Mouse (Mus musculus) intestine, embryonic 16.5 days (tissue): ENCODE data around the gene Luc7l2. TPM values are rescaled to one million over a fixed set of nuclear protein-coding genes. Genes with fewer than 3 reads are reported as not detected.

Experiments
- ATAC-seq: fragments of 200-750 bp; cut with Nextera tagmentation; 2 replicates; pipeline ENCODE4 v1.8.0; 2017; ENCODE audit warnings: moderate TSS enrichment, moderate library complexity
- H3K27ac ChIP-seq: fragments of 300-500 bp; sonication (generic); 2 replicates; pipeline ENCODE4 v1.5.1; 2014; ENCODE audit warnings: mild to moderate bottlenecking, low read length
- H3K27me3 ChIP-seq: fragments of 300-500 bp; sonication (generic); replicated peaks from 2 replicates; pipeline ENCODE4 v1.6.1; 2014; ENCODE audit warnings: low read length, control low read depth, mixed read lengths; ENCODE audit not compliant: control insufficient read depth, insufficient read depth
- H3K36me3 ChIP-seq: fragments of 300-500 bp; sonication (generic); 2 replicates; pipeline ENCODE4 v1.6.1; 2014; ENCODE audit warnings: low read length, control low read depth; ENCODE audit not compliant: control insufficient read depth, insufficient read depth
- H3K4me1 ChIP-seq: fragments of 300-500 bp; sonication (generic); 2 replicates; pipeline ENCODE4 v1.6.1; 2014; ENCODE audit warnings: low read length, control low read depth, mixed read lengths; ENCODE audit not compliant: control insufficient read depth, insufficient read depth
- H3K4me2 ChIP-seq: fragments of 300-500 bp; sonication (generic); 2 replicates; pipeline ENCODE4 v1.6.1; 2014; ENCODE audit warnings: low read depth, low read length, control low read depth
- H3K4me3 ChIP-seq: fragments of 300-500 bp; sonication (generic); 2 replicates; pipeline ENCODE4 v1.5.1; 2014; ENCODE audit warnings: mild to moderate bottlenecking, low read length
- H3K9ac ChIP-seq: fragments of 300-500 bp; sonication (generic); 2 replicates; pipeline ENCODE4 v1.6.1; 2014; ENCODE audit warnings: low read depth, low read length
- H3K9me3 ChIP-seq: fragments of 300-500 bp; sonication (generic); 2 replicates; pipeline ENCODE4 v1.6.1; 2016; ENCODE audit warnings: low read length, control low read depth; ENCODE audit not compliant: control insufficient read depth
- WGBS: fragments of 180-500 bp; shearing (Covaris S2); extraction: QIAGEN DNeasy Blood & Tissue Kit; methylation state at CpG from one replicate; pipeline ENCODE4 v1.1.7; 2014; 5-methylcytosine and 5-hydroxymethylcytosine counted together
- polyA plus RNA-seq: library from polyadenylated mRNA; unstranded; fragments of >200 nt; fragmentation: Nextera tagmentation; extraction: Ambion mirVana; gene quantifications from 2 replicates; pipeline ENCODE4 v1.2.1, GENCODE M21; 2015

The Luc7l2 gene
- polyA plus RNA-seq, 1 experiment from 2014 or later: 26.7 TPM

DNA sequence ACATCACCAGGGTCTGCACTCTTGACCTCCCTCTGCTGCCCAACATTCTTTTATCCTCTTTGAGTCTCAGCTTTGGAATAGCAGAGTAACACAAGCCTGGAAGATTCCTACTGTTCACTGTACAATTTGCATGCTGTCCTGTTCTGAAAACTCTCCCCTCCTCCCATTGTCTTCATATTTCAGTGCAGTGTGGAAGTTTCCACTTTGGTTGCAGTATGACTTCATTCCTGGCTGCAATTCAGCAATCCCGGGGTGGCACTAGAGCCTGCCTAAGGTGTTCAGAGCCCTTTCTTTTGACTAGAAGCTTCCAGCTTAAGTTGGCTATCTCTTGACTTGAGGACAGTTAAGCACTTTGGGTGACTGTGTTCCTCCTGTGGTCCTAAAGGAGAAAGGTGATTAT, 73.3 kb downstream of the Luc7l2 start:
- Histone ChIP-seq H3K9me3 (no peaks in the 10 kb centered on the region), H3K4me1 (no peaks in the 10 kb centered on the region), H3K9ac (no peak overlapping the region), H3K27me3 (no peaks in the 10 kb centered on the region), H3K4me3 (no peak overlapping the region), H3K27ac (no peak overlapping the region), H3K4me2 (no peak overlapping the region), H3K36me3 (no peaks in the 10 kb centered on the region; the same call in 1 of the 2 replicates)
- no peak for ATAC-seq
- WGBS: 67% methylated on average over 1 of the region's 1 CpGs

DNA sequence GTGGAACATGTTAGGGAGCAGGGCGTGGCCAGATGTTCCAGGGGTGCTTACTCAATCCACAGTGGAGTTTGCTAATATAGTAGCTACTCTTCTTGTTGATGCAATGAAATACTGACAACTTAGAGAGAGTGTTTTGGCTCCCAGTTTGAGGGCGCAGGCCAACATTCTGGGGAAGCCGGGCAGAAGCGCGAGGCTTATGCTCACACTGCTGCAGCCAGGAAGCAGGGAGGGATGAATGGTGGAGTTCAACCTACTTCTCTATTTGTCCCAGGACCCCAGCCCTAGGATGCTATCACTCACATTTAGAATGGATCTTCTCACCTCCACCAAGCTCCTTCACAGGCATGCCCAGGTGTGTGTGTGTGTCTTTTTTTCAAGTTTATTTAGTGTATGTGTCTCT, 75.0 kb downstream of the Luc7l2 start:
- H3K4me2 ChIP-seq: no peak overlapping the region
- H3K36me3 ChIP-seq: no peaks in the 10 kb centered on the region
- no peak overlapping the region for H3K27ac ChIP-seq
- H3K9ac ChIP-seq: no peak overlapping the region
- H3K4me3 ChIP-seq: no peak overlapping the region
- no peaks in the 10 kb centered on the region for H3K4me1 ChIP-seq
- H3K9me3 ChIP-seq: no peaks in the 10 kb centered on the region
- 96% methylated on average over 5 of the region's 5 CpGs for WGBS
- H3K27me3 ChIP-seq: no peaks in the 10 kb centered on the region
- no peak for ATAC-seq

DNA sequence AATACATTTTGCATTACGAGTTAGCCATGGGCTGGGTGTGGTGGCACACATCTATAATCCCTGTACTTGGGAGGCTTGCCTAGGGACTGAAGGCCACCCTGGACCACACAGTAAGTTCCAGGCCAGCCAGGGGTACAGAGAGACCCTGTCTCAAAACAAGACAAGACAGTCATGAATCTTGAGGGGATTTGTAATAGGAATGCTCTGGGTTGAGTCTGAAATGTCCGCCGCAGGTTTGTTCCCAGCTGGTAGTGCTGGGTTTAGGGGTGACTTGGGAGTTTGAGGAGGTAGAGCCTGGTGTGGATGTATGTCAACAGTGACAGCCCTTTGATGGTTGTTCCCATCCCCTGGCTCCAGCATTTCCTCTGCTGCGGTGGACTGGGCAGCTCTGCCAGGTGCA, 75.9 kb downstream of the Luc7l2 start:
- no peaks in the 10 kb centered on the region for H3K27me3 ChIP-seq
- H3K9ac ChIP-seq: no peak overlapping the region
- no peaks in the 10 kb centered on the region for H3K9me3 ChIP-seq
- no peaks in the 10 kb centered on the region for H3K4me1 ChIP-seq
- H3K4me3 ChIP-seq: no peak overlapping the region
- no peak overlapping the region for H3K4me2 ChIP-seq
- no peaks in the 10 kb centered on the region for H3K36me3 ChIP-seq
- ATAC-seq: no peak
- no peak overlapping the region for H3K27ac ChIP-seq
- 92% methylated on average over 4 of the region's 4 CpGs for WGBS

DNA sequence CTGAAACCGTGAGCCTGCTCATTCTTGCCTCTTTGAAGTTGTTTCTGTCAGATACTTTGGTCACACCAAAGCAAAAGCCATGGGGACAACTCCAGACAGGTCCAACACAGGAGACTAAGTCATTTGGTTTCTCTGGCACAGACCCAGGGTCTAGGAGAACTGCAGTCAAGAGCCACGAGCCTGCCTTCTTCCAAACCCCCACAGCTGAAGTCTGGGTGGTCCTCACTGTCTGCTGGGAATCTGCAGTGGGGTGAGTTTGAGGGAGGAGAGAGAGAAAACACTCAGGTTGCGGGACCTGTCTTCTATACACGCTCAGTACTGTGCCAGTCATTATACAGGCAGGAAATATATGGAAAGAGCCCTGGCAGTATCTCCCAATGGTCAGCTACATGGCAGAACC, 76.4 kb downstream of the Luc7l2 start:
- H3K27ac ChIP-seq: no peak overlapping the region
- ATAC-seq: no peak
- WGBS: 74% methylated on average over 4 of the region's 4 CpGs

DNA sequence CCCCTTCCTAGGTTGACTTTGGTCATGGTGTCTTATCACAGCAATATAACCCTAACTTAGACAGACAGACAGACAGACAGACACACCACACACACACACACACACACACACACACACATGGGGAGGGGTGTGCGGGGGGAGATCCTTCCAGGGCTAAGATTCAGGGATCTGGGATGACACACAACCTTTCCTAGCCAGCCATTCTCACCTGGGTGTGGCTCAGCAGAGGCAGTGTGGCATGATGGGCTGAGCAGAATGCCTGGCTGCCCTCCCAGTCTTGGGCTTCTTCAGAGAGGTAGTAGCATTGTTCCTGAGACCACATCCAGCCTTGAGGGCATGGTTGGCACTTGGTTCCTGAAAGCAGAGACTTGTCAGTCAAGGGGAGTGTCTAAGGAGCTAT, 78.4 kb downstream of the Luc7l2 start:
- peaks cover 7% of the 10 kb centered on the region; the same call in 1 of the 2 replicates for H3K27me3 ChIP-seq
- WGBS: 92% methylated on average over 1 of the region's 1 CpGs
- no peaks in the 10 kb centered on the region for H3K4me1 ChIP-seq
- no peak overlapping the region for H3K9ac ChIP-seq
- ATAC-seq: no peak
- H3K4me2 ChIP-seq: no peak overlapping the region
- no peak overlapping the region for H3K27ac ChIP-seq
- H3K4me3 ChIP-seq: no peak overlapping the region
- no peaks in the 10 kb centered on the region for H3K36me3 ChIP-seq
- H3K9me3 ChIP-seq: no peaks in the 10 kb centered on the region

More for the DNA sequence above, 76.4 kb downstream of the Luc7l2 start:
- H3K9ac ChIP-seq: no peak overlapping the region
- H3K9me3 ChIP-seq: no peaks in the 10 kb centered on the region
- no peak overlapping the region for H3K4me3 ChIP-seq
- no peaks in the 10 kb centered on the region for H3K27me3 ChIP-seq
- no peak overlapping the region for H3K4me2 ChIP-seq
- H3K4me1 ChIP-seq: no peaks in the 10 kb centered on the region
- no peaks in the 10 kb centered on the region for H3K36me3 ChIP-seq

DNA sequence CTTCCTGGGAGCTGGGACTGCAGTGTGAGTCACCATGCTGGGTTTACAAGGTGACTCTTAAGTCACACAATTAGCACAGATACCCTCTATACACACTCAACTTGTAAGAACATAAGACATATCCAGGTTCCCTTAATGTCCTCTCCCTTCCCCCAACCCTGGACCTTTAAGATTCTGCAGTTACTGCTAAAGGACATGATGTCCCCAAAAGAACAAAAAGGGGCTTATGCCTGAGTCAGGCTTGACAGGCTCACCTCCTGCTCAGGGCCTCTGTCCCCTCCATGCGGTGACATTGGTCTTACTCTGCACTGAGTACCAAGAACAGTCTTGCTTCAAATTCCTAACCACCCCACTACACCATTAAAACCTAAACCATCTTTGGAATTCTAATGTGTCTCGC, 81.7 kb downstream of the Luc7l2 start:
- WGBS: 89% methylated on average over 2 of the region's 2 CpGs
- Histone ChIP-seq H3K4me3 (no peak overlapping the region), H3K4me1 (peaks cover 15% of the 10 kb centered on the region), H3K4me2 (no peak overlapping the region), H3K9me3 (no peaks in the 10 kb centered on the region), H3K36me3 (no peaks in the 10 kb centered on the region), H3K27ac (no peak overlapping the region), H3K9ac (no peak overlapping the region), H3K27me3 (peaks cover 38% of the 10 kb centered on the region)
- ATAC-seq: no peak

DNA sequence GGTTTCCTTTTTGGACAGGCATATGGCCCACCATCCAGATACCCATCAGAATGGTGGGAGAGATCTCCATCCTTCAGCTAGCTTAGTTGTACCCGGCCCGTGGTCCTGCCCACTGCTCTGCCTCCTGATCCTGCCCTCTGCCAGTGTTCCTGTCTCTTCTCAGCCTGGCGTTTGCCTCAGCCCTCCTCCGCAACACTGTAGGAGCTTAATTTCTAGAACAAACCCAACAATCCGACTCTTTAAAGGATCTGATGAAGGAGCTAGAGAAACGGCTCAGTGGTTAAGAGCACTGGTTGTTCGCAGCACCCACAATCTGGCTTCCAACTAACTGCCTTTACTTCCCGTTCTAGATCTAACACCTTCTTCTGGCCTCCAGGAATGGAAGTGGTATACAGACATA, 83.3 kb downstream of the Luc7l2 start:
- peaks cover 15% of the 10 kb centered on the region for H3K4me1 ChIP-seq
- no peak overlapping the region for H3K9ac ChIP-seq
- no peak overlapping the region for H3K27ac ChIP-seq
- H3K36me3 ChIP-seq: no peaks in the 10 kb centered on the region
- no peak overlapping the region for H3K4me2 ChIP-seq
- WGBS: 86% methylated on average over 8 of the region's 8 CpGs
- H3K4me3 ChIP-seq: no peak overlapping the region
- H3K27me3 ChIP-seq: peaks cover 41% of the 10 kb centered on the region
- H3K9me3 ChIP-seq: no peaks in the 10 kb centered on the region
- ATAC-seq: no peak

DNA sequence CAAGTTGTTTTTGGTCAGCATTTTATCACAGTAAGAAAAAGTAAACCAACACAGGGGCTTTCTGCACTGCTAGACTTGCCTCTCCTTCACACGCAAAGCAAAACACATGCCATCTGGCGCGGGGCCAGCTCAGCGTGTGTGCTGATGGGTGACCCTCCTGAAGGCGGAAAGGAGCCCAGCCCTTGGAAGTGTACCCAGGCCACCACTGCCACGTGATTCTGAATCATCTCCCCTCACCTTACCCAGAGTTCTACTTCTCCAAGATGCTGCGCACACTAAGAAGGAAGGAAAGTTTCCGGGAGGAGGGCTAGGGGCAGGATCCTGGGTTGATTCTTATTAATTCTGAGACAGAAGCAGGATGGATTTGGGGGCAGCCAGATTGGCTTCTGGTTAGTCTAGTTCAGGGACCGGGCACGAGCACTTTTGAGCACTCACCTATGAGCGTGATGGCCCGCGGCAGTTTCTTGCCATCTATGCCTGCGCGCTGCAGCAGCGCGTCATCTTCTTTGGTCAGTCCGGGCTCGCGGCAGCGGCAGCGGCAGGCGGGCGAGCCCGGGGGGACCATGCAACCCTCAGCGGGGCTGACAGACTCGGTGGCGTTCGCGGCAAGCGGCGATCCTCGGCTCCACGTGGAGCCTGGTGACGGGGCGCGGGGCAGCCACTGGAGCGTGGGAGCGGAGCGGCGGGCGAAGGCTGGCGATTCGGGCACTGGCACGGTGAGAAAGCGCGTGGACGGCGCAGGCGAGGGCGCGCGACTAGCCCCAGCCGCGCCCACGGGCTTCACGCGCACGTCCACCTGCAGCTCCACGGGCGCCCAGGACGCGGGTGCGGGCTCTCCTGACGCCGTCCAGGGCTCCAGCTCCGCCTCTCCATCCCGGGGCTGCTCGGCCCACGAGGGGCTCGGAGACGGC, 85.1 kb downstream of the Luc7l2 start:
- Histone ChIP-seq H3K27ac (no peak overlapping the region), H3K4me1 (peaks cover 15% of the 10 kb centered on the region), H3K9ac (peak overlapping the region; percentile 63), H3K9me3 (no peaks in the 10 kb centered on the region), H3K4me3 (peak overlapping the region; percentile 63), H3K27me3 (peaks cover 57% of the 10 kb centered on the region), H3K36me3 (no peaks in the 10 kb centered on the region), H3K4me2 (peak overlapping the region; percentile 100)
- peak; percentile 81 for ATAC-seq
- WGBS: under 1% methylated on average over 68 of the region's 72 CpGs

DNA sequence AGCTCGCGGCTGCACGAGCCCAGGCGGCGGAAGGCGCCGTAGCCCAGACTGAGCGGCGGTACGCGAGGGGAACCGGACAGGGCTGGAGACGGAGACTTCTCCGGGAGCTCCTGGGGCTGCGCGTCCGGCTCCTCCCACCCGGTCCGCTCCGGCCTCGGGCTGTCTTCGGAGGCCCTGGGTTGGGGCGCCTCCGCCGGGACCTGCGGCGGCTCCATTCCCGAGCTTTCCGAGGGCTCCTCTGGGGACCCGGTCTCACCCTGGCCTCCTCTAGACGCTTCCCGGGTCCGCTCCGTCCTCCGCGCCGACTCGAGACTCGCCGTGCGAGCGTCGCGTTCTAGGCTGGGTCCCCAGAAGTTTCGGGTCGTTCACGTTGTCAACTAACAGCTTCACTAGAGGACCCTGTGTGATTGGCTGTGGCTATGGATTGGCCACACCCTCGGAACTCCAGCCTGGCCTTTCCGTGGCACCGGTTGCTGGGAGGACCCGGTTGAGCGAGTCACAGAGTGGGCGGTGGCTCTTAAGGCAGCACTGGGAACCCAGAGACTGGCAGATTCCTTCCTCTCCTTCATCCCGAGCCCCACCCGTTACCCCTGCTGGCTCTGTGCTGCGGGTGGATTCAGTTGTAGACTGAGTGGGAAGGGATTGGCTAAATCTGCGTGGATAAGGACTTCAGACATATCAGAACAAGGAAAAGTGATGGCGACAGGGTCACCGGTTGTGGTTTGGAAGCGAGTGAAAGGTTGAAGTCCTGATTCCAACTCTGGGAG, 85.9 kb downstream of the Luc7l2 start, which contains the start of gene Klrg2:
TSS of gene Klrg2 (minus strand) at position 391 of the 767 bp plus-strand sequence.
- WGBS: 2% methylated on average over 60 of the region's 60 CpGs
- Histone ChIP-seq H3K9ac (peak within 1 kb of the TSS; percentile 63), H3K27ac (no peak within 1 kb of the TSS), H3K4me1 (peaks cover 15% of the 10 kb centered on the region), H3K4me3 (peak within 1 kb of the TSS; percentile 63), H3K36me3 (no peaks in the 10 kb centered on the region), H3K4me2 (peak within 1 kb of the TSS; percentile 100), H3K27me3 (peaks cover 58% of the 10 kb centered on the region), H3K9me3 (no peaks in the 10 kb centered on the region)
- ATAC-seq: peak; percentile 89
